Mouse (Mus musculus) kidney, adult 2 months (tissue): Measurements from ENCODE around the gene Kirrel3. TPM values are rescaled to one million over a fixed set of nuclear protein-coding genes. Genes with fewer than 3 reads are reported as not detected.

ENCODE experiments used
- DNase-seq: peaks from one replicate; pipeline ENCODE4 v3.0.0; 2021
- H3K27ac ChIP-seq: fragments of 200-500 bp; 2 replicates; pipeline ENCODE4 v1.5.1; 2012; ENCODE audit warnings: low read depth, low read length, control low read depth, inconsistent platforms; ENCODE audit not compliant: insufficient read depth
- H3K27me3 ChIP-seq: fragments of 200-500 bp; replicated peaks from 2 replicates; pipeline ENCODE4 v1.6.1; 2012; ENCODE audit warnings: mild to moderate bottlenecking, moderate library complexity, low read length, inconsistent platforms; ENCODE audit not compliant: control insufficient read depth, insufficient read depth
- H3K36me3 ChIP-seq: fragments of 200-500 bp; 2 replicates; pipeline ENCODE4 v1.6.1; 2012; ENCODE audit warnings: mild to moderate bottlenecking, moderate library complexity, low read length, inconsistent platforms; ENCODE audit not compliant: control insufficient read depth, insufficient read depth
- H3K4me1 ChIP-seq: fragments of 200-500 bp; 2 replicates; pipeline ENCODE4 v1.6.1; 2011; ENCODE audit warnings: low read length; ENCODE audit not compliant: control insufficient read depth, insufficient read depth
- H3K4me3 ChIP-seq: fragments of 200-500 bp; 2 replicates; pipeline ENCODE4 v1.5.1; 2011; ENCODE audit warnings: mild to moderate bottlenecking, low read depth, low read length, control low read depth; ENCODE audit not compliant: insufficient read depth
- CTCF ChIP-seq: fragments of 200-500 bp; conservative IDR thresholded peaks from 2 replicates; pipeline ENCODE4 v1.5.1; 2011; ENCODE audit warnings: low read depth, mild to moderate bottlenecking, control low read depth, low read length, moderate library complexity, mixed read lengths; ENCODE audit not compliant: insufficient read depth, insufficient read length
- POLR2A ChIP-seq: fragments of 200-500 bp; IDR thresholded peaks from one replicate; pipeline ENCODE4 v1.6.1; 2011; ENCODE audit warnings: low read depth, low read length, control low read depth
- WGBS: fragments of 180-500 bp; shearing (Covaris S2); methylation state at CpG from one replicate; pipeline ENCODE4 v1.1.7; 2018; 5-methylcytosine and 5-hydroxymethylcytosine counted together
- polyA plus RNA-seq: library from polyadenylated mRNA; depleted of rRNA; stranded (reverse); fragments of >200 nt; gene quantifications from 2 replicates; pipeline ENCODE4 v1.2.3, GENCODE M21; 2012

The Kirrel3 gene
- polyA plus RNA-seq, 1 experiment: 0.47 TPM

DNA sequence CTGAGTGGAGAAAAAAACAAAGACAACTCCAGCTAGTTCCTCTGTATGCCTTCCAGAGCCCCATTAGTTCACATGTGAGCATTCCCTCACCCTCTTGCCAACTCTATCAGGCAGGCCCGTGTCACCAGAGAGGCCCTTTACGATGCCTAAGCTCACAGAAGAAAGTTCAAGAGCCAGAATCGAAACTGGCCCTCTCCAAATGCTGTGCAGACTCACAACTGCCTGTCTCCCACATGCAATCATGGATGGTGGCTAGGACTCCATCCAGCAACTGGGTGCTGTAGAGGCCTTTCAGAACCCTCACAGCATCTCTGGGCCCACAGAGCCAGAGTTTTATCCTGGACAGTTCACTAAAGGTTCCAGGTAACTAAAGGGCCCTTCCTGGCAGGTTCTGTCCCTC, 470.8 kb downstream of the Kirrel3 start:
- Histone ChIP-seq H3K27me3 (no peaks in the 10 kb centered on the region), H3K27ac (no peak overlapping the region), H3K4me3 (no peak overlapping the region), H3K4me1 (no peaks in the 10 kb centered on the region), H3K36me3 (no peaks in the 10 kb centered on the region)
- TF ChIP-seq POLR2A: no peak
- no peak for TF ChIP-seq CTCF
- WGBS: 81% methylated on average over 3 of the region's 3 CpGs
- no peak for DNase-seq

DNA sequence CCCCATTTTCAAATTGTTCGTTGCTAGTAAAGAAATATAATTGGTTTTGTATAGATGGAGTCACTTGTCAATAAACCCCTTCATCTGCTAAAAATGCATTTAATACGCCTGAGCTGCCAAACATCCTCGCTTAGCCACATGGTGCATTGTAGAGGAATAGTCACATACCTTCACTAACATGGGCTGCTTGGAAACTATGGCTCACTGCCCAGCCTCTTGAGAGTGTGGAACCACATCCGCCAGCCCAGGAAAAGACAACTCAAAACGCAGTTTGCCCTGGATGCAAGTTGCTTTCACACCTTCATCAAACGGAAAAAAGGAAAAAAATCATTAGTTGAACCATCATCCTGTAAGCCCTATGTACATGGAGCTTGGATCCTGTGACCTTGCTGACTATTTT, 472.0 kb downstream of the Kirrel3 start:
- no peak overlapping the region for H3K27ac ChIP-seq
- H3K36me3 ChIP-seq: no peaks in the 10 kb centered on the region
- no peak overlapping the region for H3K4me3 ChIP-seq
- no peak for DNase-seq
- no peak for TF ChIP-seq CTCF
- no peak for TF ChIP-seq POLR2A
- H3K27me3 ChIP-seq: no peaks in the 10 kb centered on the region
- 77% methylated on average over 6 of the region's 6 CpGs for WGBS
- H3K4me1 ChIP-seq: no peaks in the 10 kb centered on the region

DNA sequence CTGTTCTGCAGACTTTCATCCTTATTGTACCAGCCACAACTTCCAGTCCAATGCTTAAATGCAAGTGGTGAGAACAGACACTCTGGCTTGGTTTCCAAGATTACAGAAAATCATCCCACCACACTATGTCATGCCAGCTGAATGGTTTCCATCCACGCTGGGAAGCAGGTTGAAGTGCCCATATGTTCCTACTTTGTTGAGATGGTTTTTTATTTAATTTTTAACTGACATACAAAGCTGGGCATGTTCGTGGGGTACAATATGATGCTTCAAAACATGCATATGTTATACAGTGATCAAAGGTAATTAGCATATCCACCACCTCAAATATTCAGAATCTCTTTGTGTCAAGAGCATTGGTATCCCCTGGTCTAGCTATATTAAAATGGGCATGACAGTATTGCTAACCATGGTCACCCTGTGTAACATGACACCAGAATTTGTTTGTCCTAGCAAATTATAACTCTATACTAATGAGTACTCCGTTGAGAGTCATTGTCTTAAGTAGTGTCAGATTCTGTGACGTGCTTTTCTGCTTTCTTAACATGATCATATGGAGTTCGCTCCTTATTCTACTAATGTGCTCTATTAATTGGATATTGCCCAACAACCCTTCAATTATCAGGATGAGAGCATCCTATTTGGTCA, 472.6 kb downstream of the Kirrel3 start:
- Histone ChIP-seq H3K4me1 (no peaks in the 10 kb centered on the region), H3K36me3 (no peaks in the 10 kb centered on the region), H3K27me3 (no peaks in the 10 kb centered on the region), H3K27ac (no peak overlapping the region), H3K4me3 (no peak overlapping the region)
- TF ChIP-seq CTCF: no peak
- TF ChIP-seq POLR2A: no peak
- 79% methylated on average over 5 of the region's 5 CpGs for WGBS
- DNase-seq: no peak

- WGBS: 42% methylated on average over 12 of the region's 12 CpGs
- peak; percentile 1 for DNase-seq
- H3K27ac ChIP-seq: no peak overlapping the region
These were observed 475.0 kb downstream of the Kirrel3 start for GRCm38 (mm10) chr9:34960736-34961135.

GRCm38 (mm10) chr9:34961171-34961570, 475.5 kb downstream of the Kirrel3 start:
- no peaks in the 10 kb centered on the region for H3K36me3 ChIP-seq
- no peaks in the 10 kb centered on the region for H3K4me1 ChIP-seq
- no peak overlapping the region for H3K4me3 ChIP-seq
- no peak for DNase-seq
- WGBS: 60% methylated on average over 14 of the region's 14 CpGs
- TF ChIP-seq CTCF: no peak
- no peak for TF ChIP-seq POLR2A
- no peaks in the 10 kb centered on the region for H3K27me3 ChIP-seq
- H3K27ac ChIP-seq: no peak overlapping the region

More at GRCm38 (mm10) chr9:34960736-34961135, 475.0 kb downstream of the Kirrel3 start:
- no peak for TF ChIP-seq POLR2A
- Histone ChIP-seq H3K36me3 (no peaks in the 10 kb centered on the region), H3K4me1 (no peaks in the 10 kb centered on the region), H3K4me3 (no peak overlapping the region), H3K27me3 (no peaks in the 10 kb centered on the region)

- Histone ChIP-seq H3K4me3 (no peak overlapping the region), H3K4me1 (no peaks in the 10 kb centered on the region), H3K27ac (no peak overlapping the region), H3K36me3 (no peaks in the 10 kb centered on the region), H3K27me3 (no peaks in the 10 kb centered on the region)
- WGBS: 94% methylated on average over 4 of the region's 4 CpGs
- no peak for TF ChIP-seq CTCF
- DNase-seq: no peak
These were observed 476.6 kb downstream of the Kirrel3 start for GRCm38 (mm10) chr9:34962251-34962650.

DNA sequence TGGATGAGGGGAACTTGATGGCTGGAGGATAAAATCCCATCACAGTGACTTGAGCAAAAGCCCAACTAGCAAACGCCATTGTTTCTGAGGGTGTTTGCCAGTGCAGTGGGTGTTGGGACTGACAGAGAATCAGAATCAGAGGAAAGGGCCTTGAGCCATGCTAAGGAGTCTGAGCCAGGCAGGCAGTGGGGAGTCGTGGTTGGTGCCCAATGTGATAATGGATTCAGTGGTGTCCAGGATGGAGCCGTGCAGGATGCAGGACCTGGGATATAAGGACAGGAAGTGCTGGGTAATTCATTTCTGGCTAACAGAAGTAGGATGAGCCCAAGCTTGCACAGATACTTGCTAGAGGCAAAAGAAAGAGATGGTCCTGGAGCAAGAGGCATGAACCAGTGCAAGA, 477.9 kb downstream of the Kirrel3 start:
- H3K27me3 ChIP-seq: no peaks in the 10 kb centered on the region
- 76% methylated on average over 3 of the region's 3 CpGs for WGBS
- DNase-seq: no peak

More for the DNA sequence above, 477.9 kb downstream of the Kirrel3 start:
- H3K4me3 ChIP-seq: no peak overlapping the region
- H3K27ac ChIP-seq: no peak overlapping the region
- H3K4me1 ChIP-seq: no peaks in the 10 kb centered on the region
- no peaks in the 10 kb centered on the region for H3K36me3 ChIP-seq
- TF ChIP-seq CTCF (no peak), POLR2A (no peak)
